Mouse (Mus musculus) cerebellum, postnatal 14 days (tissue): ENCODE results near the gene Rgl1.
A peak's percentile ranks its signal among the peaks of the same experiment; 100 is the strongest.

ENCODE experiments used
- DNase-seq, 2 experiments: peaks; one replicate each; pipeline ENCODE4 v3.0.0; 2021; ENCODE audit warnings: mixed read lengths in 2 of 2

Gene Rgl1

GRCm38 (mm10) chr1:152613158-152613857 lies 152.8 kb downstream of the Rgl1 start:
- no peak for DNase-seq

- no peak for DNase-seq
These were observed 153.5 kb downstream of the Rgl1 start for GRCm38 (mm10) chr1:152612535-152613157.

GRCm38 (mm10) chr1:152609547-152609946 lies 156.6 kb downstream of the Rgl1 start:
- DNase-seq = no peak

GRCm38 (mm10) chr1:152609006-152609405 lies 157.1 kb downstream of the Rgl1 start:
- no peak for DNase-seq

GRCm38 (mm10) chr1:152607765-152608164 lies 158.4 kb downstream of the Rgl1 start:
- DNase-seq = no peak

- no peak for DNase-seq
These were observed 159.4 kb downstream of the Rgl1 start for GRCm38 (mm10) chr1:152606727-152607126.

- DNase-seq = no peak
These were observed 160.1 kb downstream of the Rgl1 start for GRCm38 (mm10) chr1:152605895-152606625.

- DNase-seq = no peak
These were observed 162.0 kb downstream of the Rgl1 start for GRCm38 (mm10) chr1:152604147-152604546.

- no peak for DNase-seq
These were observed 162.5 kb downstream of the Rgl1 start for GRCm38 (mm10) chr1:152603628-152604027.

GRCm38 (mm10) chr1:152600494-152600893 lies 165.7 kb downstream of the Rgl1 start:
- DNase-seq = no peak

GRCm38 (mm10) chr1:152599347-152599746 lies 166.8 kb downstream of the Rgl1 start:
- no peak for DNase-seq

GRCm38 (mm10) chr1:152594690-152595089 lies 171.5 kb downstream of the Rgl1 start:
- DNase-seq = no peak

- DNase-seq = no peak
These were observed 172.2 kb downstream of the Rgl1 start for GRCm38 (mm10) chr1:152593831-152594549.

GRCm38 (mm10) chr1:152593382-152593781 lies 172.8 kb downstream of the Rgl1 start:
- DNase-seq = no peak

GRCm38 (mm10) chr1:152592609-152593008 lies 173.5 kb downstream of the Rgl1 start:
- DNase-seq = no peak

GRCm38 (mm10) chr1:152591746-152592498 lies 174.2 kb downstream of the Rgl1 start:
- no peak for DNase-seq

GRCm38 (mm10) chr1:152590321-152590720 lies 175.8 kb downstream of the Rgl1 start:
- no peak for DNase-seq

GRCm38 (mm10) chr1:152589331-152589935 lies 176.7 kb downstream of the Rgl1 start:
- DNase-seq = peak; percentile 54 to 66

GRCm38 (mm10) chr1:152587431-152587830 lies 178.7 kb downstream of the Rgl1 start:
- DNase-seq = no peak

- DNase-seq = no peak
These were observed 180.7 kb downstream of the Rgl1 start for GRCm38 (mm10) chr1:152585385-152585984.

GRCm38 (mm10) chr1:152584933-152585332 lies 181.2 kb downstream of the Rgl1 start:
- no peak for DNase-seq
